Mouse (Mus musculus) hindbrain, embryonic 16.5 days (tissue): Measurements from ENCODE around the gene Susd4. TPM values are rescaled to one million over a fixed set of nuclear protein-coding genes. Genes with fewer than 3 reads are reported as not detected.

Experiments
- ATAC-seq: fragments of 200-750 bp; cut with Nextera tagmentation; 2 replicates; pipeline ENCODE4 v1.8.0; 2017; ENCODE audit warnings: moderate TSS enrichment, moderate library complexity
- H3K27ac ChIP-seq: fragments of 300-500 bp; sonication (generic); 2 replicates; pipeline ENCODE4 v1.5.1; 2014; ENCODE audit warnings: low read depth, mild to moderate bottlenecking, control low read depth, low read length, moderate library complexity
- H3K27me3 ChIP-seq: fragments of 300-500 bp; sonication (generic); replicated peaks from 2 replicates; pipeline ENCODE4 v1.6.1; 2014; ENCODE audit warnings: low read length; ENCODE audit not compliant: control insufficient read depth, insufficient read depth
- H3K36me3 ChIP-seq: fragments of 300-500 bp; sonication (generic); 2 replicates; pipeline ENCODE4 v1.6.1; 2014; ENCODE audit warnings: mild to moderate bottlenecking, low read length, moderate library complexity, mixed read lengths; ENCODE audit not compliant: control insufficient read depth, insufficient read depth
- H3K4me1 ChIP-seq: fragments of 300-500 bp; sonication (generic); 2 replicates; pipeline ENCODE4 v1.6.1; 2014; ENCODE audit warnings: low read depth, low read length; ENCODE audit not compliant: control insufficient read depth, insufficient read depth
- H3K4me2 ChIP-seq: fragments of 300-500 bp; sonication (generic); 2 replicates; pipeline ENCODE4 v1.6.1; 2014; ENCODE audit warnings: mild to moderate bottlenecking, low read length, control low read depth, moderate library complexity
- H3K4me3 ChIP-seq: fragments of 300-500 bp; sonication (generic); 2 replicates; pipeline ENCODE4 v1.5.1; 2014; ENCODE audit warnings: mild to moderate bottlenecking, low read length, control low read depth, moderate library complexity
- H3K9ac ChIP-seq: fragments of 300-500 bp; sonication (generic); 2 replicates; pipeline ENCODE4 v1.6.1; 2014; ENCODE audit warnings: low read depth, mild to moderate bottlenecking, control low read depth, low read length, moderate library complexity
- H3K9me3 ChIP-seq: fragments of 300-500 bp; sonication (generic); 2 replicates; pipeline ENCODE4 v1.6.1; 2014; ENCODE audit warnings: mild to moderate bottlenecking, low read length, moderate library complexity; ENCODE audit not compliant: control insufficient read depth
- WGBS: fragments of 180-500 bp; shearing (Covaris S2); extraction: QIAGEN DNeasy Blood & Tissue Kit; methylation state at CpG from one replicate; pipeline ENCODE4 v1.1.7; 2014; 5-methylcytosine and 5-hydroxymethylcytosine counted together
- polyA plus RNA-seq: library from polyadenylated mRNA; unstranded; fragments of >200 nt; fragmentation: Nextera tagmentation; extraction: Ambion mirVana; gene quantifications from 2 replicates; pipeline ENCODE4 v1.2.1, GENCODE M21; 2015

Gene Susd4
- polyA plus RNA-seq, 1 experiment from 2014 or later: 85.0 TPM

- no peak overlapping the region for H3K27ac ChIP-seq
- H3K36me3 ChIP-seq: no peaks in the 10 kb centered on the region
- H3K4me3 ChIP-seq: no peak overlapping the region
- 45% methylated on average over 14 of the region's 14 CpGs for WGBS
- peaks cover 14% of the 10 kb centered on the region for H3K4me1 ChIP-seq
- no peaks in the 10 kb centered on the region for H3K9me3 ChIP-seq
- peak; percentile 72 for ATAC-seq
- no peaks in the 10 kb centered on the region for H3K27me3 ChIP-seq
- no peak overlapping the region for H3K4me2 ChIP-seq
- no peak overlapping the region for H3K9ac ChIP-seq
These were observed 33.4 kb downstream of the Susd4 start for GRCm38 (mm10) chr1:182797048-182797447.

DNA sequence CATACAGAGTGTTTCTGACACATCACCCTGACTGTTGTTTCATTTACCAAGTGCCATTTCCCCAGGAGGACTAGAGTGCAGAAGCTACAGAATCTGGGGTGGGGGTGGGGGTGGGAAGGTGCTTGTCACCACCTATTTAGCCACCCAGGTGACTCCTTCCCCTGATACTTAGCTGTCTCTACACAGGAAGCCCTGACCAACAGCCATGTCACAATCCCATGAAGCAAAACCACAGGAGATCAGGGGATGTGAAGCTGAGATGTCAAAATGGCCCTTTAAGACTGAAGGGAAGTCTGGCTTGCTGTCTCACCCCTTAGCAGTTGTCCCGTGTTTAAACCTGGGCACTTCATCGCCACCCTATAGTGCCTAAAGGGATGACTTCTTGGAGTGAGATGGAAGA, 37.9 kb downstream of the Susd4 start:
- 71% methylated on average over 2 of the region's 2 CpGs for WGBS
- Histone ChIP-seq H3K27ac (no peak overlapping the region), H3K9ac (no peak overlapping the region), H3K9me3 (no peaks in the 10 kb centered on the region), H3K4me1 (peaks cover 6% of the 10 kb centered on the region), H3K4me2 (no peak overlapping the region), H3K4me3 (no peak overlapping the region), H3K27me3 (no peaks in the 10 kb centered on the region), H3K36me3 (no peaks in the 10 kb centered on the region)
- no peak for ATAC-seq

- WGBS: 51% methylated on average over 15 of the region's 15 CpGs
- H3K9ac ChIP-seq: no peak overlapping the region
These were observed 39.2 kb downstream of the Susd4 start for GRCm38 (mm10) chr1:182802891-182803290.

GRCm38 (mm10) chr1:182813991-182814390, 50.3 kb downstream of the Susd4 start:
- Histone ChIP-seq H3K9me3 (no peaks in the 10 kb centered on the region), H3K4me2 (no peak overlapping the region), H3K4me1 (peaks cover 22% of the 10 kb centered on the region), H3K4me3 (no peak overlapping the region), H3K27ac (no peak overlapping the region), H3K9ac (no peak overlapping the region), H3K36me3 (no peaks in the 10 kb centered on the region), H3K27me3 (no peaks in the 10 kb centered on the region)
- no peak for ATAC-seq
- WGBS: 53% methylated on average over 7 of the region's 7 CpGs

More at GRCm38 (mm10) chr1:182802891-182803290, 39.2 kb downstream of the Susd4 start:
- no peaks in the 10 kb centered on the region for H3K36me3 ChIP-seq
- H3K27me3 ChIP-seq: no peaks in the 10 kb centered on the region
- no peaks in the 10 kb centered on the region for H3K9me3 ChIP-seq
- H3K4me2 ChIP-seq: no peak overlapping the region
- H3K4me1 ChIP-seq: no peaks in the 10 kb centered on the region; the same call in 1 of the 2 replicates
- H3K27ac ChIP-seq: no peak overlapping the region
- H3K4me3 ChIP-seq: no peak overlapping the region
- no peak for ATAC-seq

DNA sequence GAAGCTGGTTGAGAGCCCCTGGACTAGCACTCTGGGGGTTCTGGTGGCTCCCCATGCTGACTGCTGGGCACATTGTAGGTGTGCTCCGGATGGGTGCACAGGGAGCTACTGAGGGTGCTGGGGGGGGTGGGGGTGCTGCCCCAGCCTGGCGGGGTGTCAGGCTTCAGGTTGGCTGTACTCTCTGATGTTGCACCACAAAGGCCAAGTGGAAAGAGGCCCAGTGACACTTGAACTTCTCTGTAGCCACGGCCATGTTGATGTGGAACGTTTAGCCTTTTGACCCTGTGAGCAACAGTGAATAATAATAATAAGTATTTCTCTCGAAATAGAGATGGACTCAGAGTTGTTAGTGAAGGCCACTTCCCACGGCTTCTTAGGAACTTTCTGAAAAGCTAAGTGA, 50.9 kb downstream of the Susd4 start:
- Histone ChIP-seq H3K27ac (no peak overlapping the region), H3K4me2 (no peak overlapping the region), H3K9me3 (no peaks in the 10 kb centered on the region), H3K4me1 (peaks cover 23% of the 10 kb centered on the region), H3K9ac (no peak overlapping the region), H3K27me3 (no peaks in the 10 kb centered on the region), H3K4me3 (no peak overlapping the region), H3K36me3 (no peaks in the 10 kb centered on the region)
- 89% methylated on average over 6 of the region's 6 CpGs for WGBS
- ATAC-seq: no peak

DNA sequence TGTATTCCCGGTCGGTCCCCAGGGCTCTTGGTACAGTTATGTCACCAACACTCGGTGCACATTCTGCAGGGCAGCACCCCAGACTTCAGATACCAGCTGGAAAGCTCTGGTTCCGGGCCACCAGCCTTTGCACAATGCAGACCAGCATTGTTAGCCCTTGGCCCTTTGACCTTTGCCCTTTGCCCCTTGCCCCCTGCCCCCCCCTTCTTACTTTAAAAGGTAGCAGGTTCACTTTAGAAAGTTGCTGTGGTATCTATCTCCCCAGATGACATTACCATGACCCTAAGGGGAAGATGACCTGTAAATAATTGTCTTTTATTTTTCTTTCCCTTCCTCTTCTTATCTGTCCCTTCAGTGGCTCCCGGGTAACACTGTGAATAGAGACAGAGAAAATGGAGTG, 53.4 kb downstream of the Susd4 start:
- ATAC-seq: no peak
- Histone ChIP-seq H3K4me2 (no peak overlapping the region), H3K9me3 (no peaks in the 10 kb centered on the region), H3K27me3 (no peaks in the 10 kb centered on the region), H3K4me1 (peaks cover 20% of the 10 kb centered on the region), H3K36me3 (no peaks in the 10 kb centered on the region), H3K9ac (no peak overlapping the region), H3K4me3 (no peak overlapping the region), H3K27ac (no peak overlapping the region)
- 48% methylated on average over 5 of the region's 5 CpGs for WGBS

DNA sequence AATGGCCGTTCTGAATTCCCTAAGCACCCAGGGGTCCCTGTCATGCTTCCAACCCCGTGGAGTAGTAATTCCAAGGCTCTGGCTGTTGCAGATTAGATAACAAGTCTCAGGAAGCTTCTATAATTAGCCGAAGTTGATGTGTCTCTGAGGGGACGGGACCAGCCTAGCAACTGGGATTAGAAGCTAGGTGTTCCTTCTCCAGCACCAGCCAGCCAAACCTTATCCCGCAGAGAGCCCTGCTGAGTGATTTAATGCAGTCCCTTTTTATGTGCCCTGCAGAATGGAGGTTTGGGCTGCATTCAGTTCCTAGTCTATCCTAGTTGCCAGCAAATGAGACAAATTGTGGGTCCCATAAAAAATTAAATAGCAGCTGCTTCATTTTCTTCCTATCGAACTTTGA, 54.0 kb downstream of the Susd4 start:
- no peak for ATAC-seq
- WGBS: 21% methylated on average over 6 of the region's 6 CpGs
- peak overlapping the region; percentile 19; the same call in 1 of the 2 replicates for H3K27ac ChIP-seq
- no peak overlapping the region for H3K9ac ChIP-seq
- H3K4me3 ChIP-seq: no peak overlapping the region
- H3K9me3 ChIP-seq: no peaks in the 10 kb centered on the region
- no peaks in the 10 kb centered on the region for H3K27me3 ChIP-seq
- peaks cover 20% of the 10 kb centered on the region for H3K4me1 ChIP-seq
- no peaks in the 10 kb centered on the region for H3K36me3 ChIP-seq
- no peak overlapping the region for H3K4me2 ChIP-seq

- Histone ChIP-seq H3K27me3 (no peaks in the 10 kb centered on the region), H3K9ac (peak overlapping the region; percentile 14; the same call in 1 of the 2 replicates), H3K4me2 (no peak overlapping the region), H3K4me3 (no peak overlapping the region), H3K27ac (no peak overlapping the region; the same call in 1 of the 2 replicates), H3K9me3 (no peaks in the 10 kb centered on the region), H3K4me1 (peaks cover 21% of the 10 kb centered on the region), H3K36me3 (no peaks in the 10 kb centered on the region)
- no peak for ATAC-seq
- 32% methylated on average over 10 of the region's 10 CpGs for WGBS
These were observed 55.3 kb downstream of the Susd4 start for GRCm38 (mm10) chr1:182818931-182819330.

DNA sequence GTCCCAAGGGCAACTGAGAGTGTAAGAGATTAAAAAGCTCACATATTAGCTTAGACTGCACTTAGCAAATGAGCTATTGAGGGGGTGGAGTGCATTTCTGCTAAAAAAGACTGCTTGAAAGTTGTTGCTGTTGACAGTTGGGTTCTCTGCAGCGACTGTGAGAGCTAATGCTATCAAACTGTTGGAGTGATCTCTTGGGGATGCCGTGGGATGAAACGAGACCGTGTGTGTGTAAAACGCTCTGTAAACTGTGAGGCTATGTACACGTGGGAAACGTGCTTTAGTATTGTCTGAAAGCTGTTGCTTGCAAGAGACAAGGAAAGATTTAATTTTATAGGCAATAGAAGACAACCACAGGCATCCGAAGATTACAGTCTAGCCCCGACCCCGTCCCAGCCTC, 59.1 kb downstream of the Susd4 start:
- no peak overlapping the region for H3K9ac ChIP-seq
- H3K36me3 ChIP-seq: no peaks in the 10 kb centered on the region
- no peaks in the 10 kb centered on the region for H3K9me3 ChIP-seq
- peaks cover 18% of the 10 kb centered on the region for H3K4me1 ChIP-seq
- H3K27me3 ChIP-seq: no peaks in the 10 kb centered on the region
- H3K27ac ChIP-seq: no peak overlapping the region
- no peak overlapping the region for H3K4me2 ChIP-seq
- ATAC-seq: no peak
- H3K4me3 ChIP-seq: no peak overlapping the region
- WGBS: 69% methylated on average over 10 of the region's 10 CpGs
